Mouse (Mus musculus): ENCODE data around the gene Plvap.

GRCm38 (mm10) chr8:71483932-71484331 is 27.6 kb downstream of the Plvap start:
- TF ChIP-seq POLR2A (IDR thresholded peaks at IDR 0.05; ENCODE audit: insufficient read depth, low read depth, low read length) (no peak), CTCF (IDR thresholded peaks at IDR 0.05) (no peak), EP300 (IDR thresholded peaks at IDR 0.05; ENCODE audit: insufficient read depth, low read depth, low read length) (no peak)
